Mouse (Mus musculus) limb, embryonic 14.5 days (tissue): ENCODE results near the gene Eif2s2. TPM values are rescaled to one million over a fixed set of nuclear protein-coding genes. Genes with fewer than 3 reads are reported as not detected.
A peak's percentile ranks its signal among the peaks of the same experiment; 100 is the strongest.

Experiments
- ATAC-seq: fragments of 200-750 bp; cut with Nextera tagmentation; 2 replicates; pipeline ENCODE4 v1.8.0; 2017; ENCODE audit warnings: low read depth, moderate number of reproducible peaks, moderate TSS enrichment; ENCODE audit not compliant: low FRiP score
- DNase-seq: peaks from one replicate; pipeline ENCODE4 v3.0.0-alpha.2; 2015; ENCODE audit warnings: low spot score
- H3K27ac ChIP-seq: fragments of 300-500 bp; sonication (generic); replicated peaks from 2 replicates; pipeline ENCODE4 v1.5.1; 2014; ENCODE audit warnings: low read depth, mild to moderate bottlenecking, low read length, moderate library complexity, mixed read lengths
- H3K27me3 ChIP-seq: fragments of 300-500 bp; sonication (generic); 2 replicates; pipeline ENCODE4 v1.6.1; 2014; ENCODE audit warnings: low read length, mixed read lengths; ENCODE audit not compliant: control insufficient read depth, insufficient read depth
- H3K36me3 ChIP-seq: fragments of 300-500 bp; sonication (generic); 2 replicates; pipeline ENCODE4 v1.6.1; 2014; ENCODE audit warnings: mild to moderate bottlenecking, low read length, moderate library complexity, mixed read lengths; ENCODE audit not compliant: control insufficient read depth, insufficient read depth
- H3K4me1 ChIP-seq: fragments of 300-500 bp; sonication (generic); 2 replicates; pipeline ENCODE4 v1.6.1; 2014; ENCODE audit warnings: antibody characterized with exemption, low read length, mixed read lengths; ENCODE audit not compliant: control insufficient read depth, insufficient read depth
- H3K4me2 ChIP-seq: fragments of 300-500 bp; sonication (generic); replicated peaks from 2 replicates; pipeline ENCODE4 v1.6.1; 2014; ENCODE audit warnings: low read depth, mild to moderate bottlenecking, low read length, moderate library complexity; ENCODE audit not compliant: severe bottlenecking
- H3K4me3 ChIP-seq: fragments of 300-500 bp; sonication (generic); replicated peaks from 2 replicates; pipeline ENCODE4 v1.5.1; 2014; ENCODE audit warnings: low read length
- H3K9ac ChIP-seq: fragments of 300-500 bp; sonication (generic); 2 replicates; pipeline ENCODE4 v1.6.1; 2014; ENCODE audit warnings: mild to moderate bottlenecking, low read depth, low read length, moderate library complexity; ENCODE audit not compliant: severe bottlenecking
- H3K9me3 ChIP-seq: fragments of 300-500 bp; sonication (generic); 2 replicates; pipeline ENCODE4 v1.6.1; 2016; ENCODE audit warnings: low read length; ENCODE audit not compliant: control insufficient read depth
- POLR2A ChIP-seq: fragments of 200-500 bp; IDR thresholded peaks from 2 replicates; pipeline ENCODE4 v1.8.0; 2012; ENCODE audit warnings: inconsistent platforms, mild to moderate bottlenecking, moderate library complexity, borderline replicate concordance; ENCODE audit not compliant: insufficient read depth, insufficient read length; ENCODE audit errors: extremely low read depth
- WGBS: fragments of 180-500 bp; shearing (Covaris S2); extraction: QIAGEN DNeasy Blood & Tissue Kit; methylation state at CpG from one replicate; pipeline ENCODE4 v1.1.7; 2014; 5-methylcytosine and 5-hydroxymethylcytosine counted together
- polyA plus RNA-seq, 2 experiments: library from polyadenylated mRNA; depleted of rRNA in 1 of 2; stranded (reverse) in 1 of 2; unstranded in 1 of 2; fragments of >200 nt; fragmentation: Nextera tagmentation in 1 of 2; extraction: Ambion mirVana in 1 of 2; gene quantifications; 2 replicates each; pipeline versions ENCODE4 v1.2.1 to v1.2.3; 2012 to 2014

Gene Eif2s2
- polyA plus RNA-seq, 2 experiments, result 73.6 to 116 TPM

DNA sequence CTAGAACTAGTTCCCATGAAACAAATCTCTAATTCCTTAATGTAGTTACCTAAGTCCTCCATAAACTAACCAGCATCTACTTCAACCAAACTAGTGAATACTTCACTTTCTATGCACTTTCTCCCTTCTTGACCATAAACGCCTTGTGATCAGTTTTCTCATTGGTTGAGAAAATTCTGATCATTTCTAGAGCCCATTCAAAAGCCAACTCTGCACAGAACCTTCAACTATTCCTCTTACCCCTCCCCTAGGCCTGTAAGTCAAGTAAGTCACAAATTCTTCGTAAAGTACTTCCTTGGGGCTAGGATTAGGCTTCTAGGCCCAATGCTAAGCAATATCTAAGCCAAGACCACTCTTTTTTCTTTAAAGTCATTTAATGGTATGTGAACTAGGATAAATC lies 1.1 kb downstream of the Eif2s2 start:
- Histone ChIP-seq H3K4me1 (peaks cover 19% of the 10 kb centered on the region), H3K36me3 (peaks cover 14% of the 10 kb centered on the region), H3K9ac (peak overlapping the region; percentile 93), H3K27ac (no peak overlapping the region), H3K9me3 (no peaks in the 10 kb centered on the region), H3K4me2 (peak overlapping the region; percentile 85), H3K27me3 (no peaks in the 10 kb centered on the region), H3K4me3 (peak overlapping the region; percentile 88)
- DNase-seq (no peak), ATAC-seq (no peak)
- TF ChIP-seq POLR2A, result no peak
- WGBS, result 14% methylated on average over 2 of the region's 2 CpGs

DNA sequence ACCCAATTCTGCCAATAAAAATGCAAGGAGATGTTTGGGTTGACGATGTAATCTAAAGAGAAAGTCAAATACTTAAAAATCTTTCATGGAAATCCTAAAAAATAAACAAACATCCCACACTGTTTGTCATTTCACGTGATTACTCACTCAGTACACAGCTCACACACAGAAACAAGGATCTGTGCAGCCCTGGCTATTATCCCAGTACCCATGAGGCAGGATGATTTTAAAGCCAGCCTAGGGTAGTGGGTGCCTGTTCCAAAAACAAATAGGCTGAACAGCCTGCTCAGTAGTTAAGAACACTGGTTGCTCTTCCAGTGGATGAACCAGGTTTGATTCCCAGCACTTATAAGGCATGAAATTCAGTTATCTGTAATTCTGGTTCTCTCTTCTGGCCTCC lies 16.1 kb downstream of the Eif2s2 start:
- Histone ChIP-seq H3K27ac (no peak overlapping the region), H3K4me3 (no peak overlapping the region), H3K36me3 (peaks cover 75% of the 10 kb centered on the region), H3K4me2 (no peak overlapping the region), H3K9me3 (no peaks in the 10 kb centered on the region), H3K27me3 (no peaks in the 10 kb centered on the region), H3K4me1 (no peaks in the 10 kb centered on the region), H3K9ac (no peak overlapping the region)
- 92% methylated on average over 2 of the region's 2 CpGs for WGBS
- no peak for DNase-seq
- no peak for TF ChIP-seq POLR2A
- ATAC-seq, result no peak

- DNase-seq (no peak), ATAC-seq (no peak)
- Histone ChIP-seq H3K9ac (no peak overlapping the region), H3K27me3 (no peaks in the 10 kb centered on the region), H3K9me3 (no peaks in the 10 kb centered on the region), H3K36me3 (peaks cover 87% of the 10 kb centered on the region), H3K4me2 (no peak overlapping the region), H3K4me3 (no peak overlapping the region), H3K27ac (no peak overlapping the region), H3K4me1 (no peaks in the 10 kb centered on the region)
- no peak for TF ChIP-seq POLR2A
Observed at GRCm38 (mm10) chr2:154869954-154870641, 22.6 kb downstream of the Eif2s2 start.

- Histone ChIP-seq H3K9ac (no peak overlapping the region), H3K9me3 (no peaks in the 10 kb centered on the region), H3K27ac (no peak overlapping the region), H3K36me3 (peaks cover 88% of the 10 kb centered on the region), H3K4me1 (no peaks in the 10 kb centered on the region), H3K4me2 (no peak overlapping the region), H3K27me3 (no peaks in the 10 kb centered on the region), H3K4me3 (no peak overlapping the region)
- 91% methylated on average over 1 of the region's 1 CpGs for WGBS
- no peak for ATAC-seq
- TF ChIP-seq POLR2A, result no peak
- no peak for DNase-seq
Observed at GRCm38 (mm10) chr2:154868106-154868505, 24.6 kb downstream of the Eif2s2 start.

GRCm38 (mm10) chr2:154865696-154866095 lies 27.0 kb downstream of the Eif2s2 start:
- no peak for ATAC-seq
- Histone ChIP-seq H3K4me2 (no peak overlapping the region), H3K4me3 (no peak overlapping the region), H3K36me3 (peaks cover 91% of the 10 kb centered on the region), H3K27me3 (no peaks in the 10 kb centered on the region), H3K4me1 (no peaks in the 10 kb centered on the region), H3K9ac (no peak overlapping the region), H3K9me3 (no peaks in the 10 kb centered on the region), H3K27ac (no peak overlapping the region)
- no peak for DNase-seq
- TF ChIP-seq POLR2A, result no peak
- 70% methylated on average over 3 of the region's 3 CpGs for WGBS
